Mouse (Mus musculus) thymus, adult 18-20 months (tissue): ENCODE data around the gene Cdc6.
"Not testable (repeated sequence)": the region's sequence is repeated elsewhere in the genome, so short reads cannot be mapped to it uniquely, and the experiment has no call there.

Experiments
- DNase-seq, 2 experiments: peaks; one replicate each; pipeline ENCODE4 v3.0.0; 2022; ENCODE audit warnings: mixed read lengths in 2 of 2

The Cdc6 gene

GRCm38 (mm10) chr11:98932293-98933091 lies 24.9 kb downstream of the Cdc6 start:
- no peak for DNase-seq

GRCm38 (mm10) chr11:98933151-98933550 lies 25.6 kb downstream of the Cdc6 start:
- peak in 1 of 2 experiments; percentile 54 for DNase-seq

GRCm38 (mm10) chr11:98933847-98934246 lies 26.2 kb downstream of the Cdc6 start:
- DNase-seq: not testable (repeated sequence)

DNA sequence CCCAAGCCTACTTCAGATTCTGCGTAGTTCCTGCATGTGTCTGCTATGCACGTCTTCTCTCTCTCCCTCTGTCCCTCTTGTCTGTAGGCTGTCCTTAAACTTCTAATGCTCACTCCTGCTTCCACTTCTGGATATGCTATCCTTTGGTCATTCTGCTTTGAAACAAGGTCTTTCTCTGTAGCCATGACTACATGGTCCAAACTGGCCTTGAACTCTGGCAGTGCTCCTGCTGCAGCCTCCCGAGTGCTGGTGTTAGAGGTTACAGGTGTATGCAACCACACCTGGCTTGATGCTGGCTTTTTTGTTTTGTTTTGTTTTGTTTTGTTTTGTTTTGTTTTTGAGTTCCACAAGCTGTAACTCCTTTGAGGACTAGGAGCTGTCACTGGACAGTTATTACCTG lies 26.8 kb downstream of the Cdc6 start:
- no peak for DNase-seq

- no peak for DNase-seq
Measured at GRCm38 (mm10) chr11:98935123-98935522, 27.5 kb downstream of the Cdc6 start.

DNA sequence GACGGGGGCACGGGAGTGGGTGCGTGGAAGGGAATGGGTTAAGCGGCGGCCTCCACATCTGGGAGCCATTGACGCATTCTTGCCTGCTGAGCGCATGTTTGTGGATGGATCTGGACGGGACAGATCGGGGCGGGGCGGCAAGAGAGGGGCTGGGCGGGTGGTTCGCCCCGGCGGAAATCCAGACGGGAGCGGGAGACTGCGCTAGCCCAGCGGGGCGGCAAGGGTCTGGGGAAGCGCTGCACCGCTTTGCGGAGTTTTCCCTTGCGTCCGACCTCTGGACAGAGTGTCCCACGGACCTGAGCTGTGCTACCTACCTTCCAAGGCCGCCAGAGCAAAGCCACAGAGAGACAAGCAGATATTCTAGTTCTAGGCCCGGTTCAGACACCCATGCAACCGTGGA lies 28.6 kb downstream of the Cdc6 start:
- DNase-seq: no peak

DNA sequence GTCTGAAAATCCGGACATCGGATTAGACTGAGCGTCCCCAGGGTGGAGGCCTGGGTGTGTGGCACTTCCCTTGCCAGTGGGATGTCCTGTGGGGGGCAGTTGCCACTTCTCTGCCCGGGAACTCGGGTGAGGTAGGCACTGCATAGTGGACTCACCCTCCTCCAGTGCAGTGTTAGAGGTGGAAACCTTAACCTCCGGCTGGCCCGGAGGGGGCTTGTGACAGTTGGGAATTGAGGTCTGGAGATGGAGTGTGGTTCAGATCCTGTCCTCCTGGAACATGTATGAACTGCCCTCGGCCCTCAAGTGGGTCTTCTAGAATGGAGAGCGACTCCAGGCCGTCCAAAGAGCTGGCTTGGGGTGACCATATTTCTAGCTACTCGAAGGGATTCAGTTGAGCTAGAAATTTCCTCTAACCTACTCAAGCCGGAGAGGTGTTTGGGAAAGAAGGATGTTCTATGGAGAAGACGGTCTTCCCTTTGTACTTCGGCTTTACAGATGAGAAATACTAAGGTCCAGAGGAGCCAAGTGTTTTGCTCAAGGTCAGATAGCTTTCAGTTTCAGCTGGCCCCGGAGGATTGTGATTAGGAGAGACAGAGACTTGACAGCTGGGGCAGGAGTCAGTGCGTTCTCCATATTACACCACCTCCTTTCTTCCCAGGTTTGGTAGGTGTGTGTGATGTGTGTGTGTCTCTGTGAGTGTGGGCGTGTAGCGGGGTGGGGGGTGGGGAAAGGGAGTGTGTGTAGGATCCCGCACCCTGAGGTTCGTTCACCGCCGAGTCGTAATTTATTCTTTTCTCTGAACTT lies 29.2 kb downstream of the Cdc6 start:
- DNase-seq: no peak

DNA sequence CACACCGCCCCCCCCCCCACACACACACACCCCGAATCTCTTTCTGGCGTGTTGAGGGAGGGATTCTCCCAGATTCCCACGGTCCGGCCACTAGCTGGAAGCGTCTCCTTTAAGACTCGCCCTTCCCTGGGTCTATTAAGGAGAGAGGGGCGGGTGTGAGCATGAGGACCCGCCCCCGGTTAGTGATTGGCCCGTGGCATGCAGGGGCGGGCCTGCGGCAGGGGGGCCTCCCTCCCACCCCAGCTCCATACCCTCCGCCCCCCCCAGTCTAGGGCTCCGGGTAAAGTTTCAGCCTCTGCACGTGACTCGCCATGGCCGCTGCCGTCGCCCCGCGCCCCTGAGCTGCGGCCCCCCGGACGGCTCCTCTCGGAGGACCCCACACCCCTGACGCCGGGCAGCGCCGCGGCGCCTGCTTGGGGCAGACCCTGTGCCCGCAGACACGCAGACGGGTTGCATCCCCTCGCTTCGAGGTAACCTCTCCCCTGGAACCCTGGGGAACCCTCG lies 29.9 kb downstream of the Cdc6 start:
- peak; percentile 80 to 83 for DNase-seq

DNA sequence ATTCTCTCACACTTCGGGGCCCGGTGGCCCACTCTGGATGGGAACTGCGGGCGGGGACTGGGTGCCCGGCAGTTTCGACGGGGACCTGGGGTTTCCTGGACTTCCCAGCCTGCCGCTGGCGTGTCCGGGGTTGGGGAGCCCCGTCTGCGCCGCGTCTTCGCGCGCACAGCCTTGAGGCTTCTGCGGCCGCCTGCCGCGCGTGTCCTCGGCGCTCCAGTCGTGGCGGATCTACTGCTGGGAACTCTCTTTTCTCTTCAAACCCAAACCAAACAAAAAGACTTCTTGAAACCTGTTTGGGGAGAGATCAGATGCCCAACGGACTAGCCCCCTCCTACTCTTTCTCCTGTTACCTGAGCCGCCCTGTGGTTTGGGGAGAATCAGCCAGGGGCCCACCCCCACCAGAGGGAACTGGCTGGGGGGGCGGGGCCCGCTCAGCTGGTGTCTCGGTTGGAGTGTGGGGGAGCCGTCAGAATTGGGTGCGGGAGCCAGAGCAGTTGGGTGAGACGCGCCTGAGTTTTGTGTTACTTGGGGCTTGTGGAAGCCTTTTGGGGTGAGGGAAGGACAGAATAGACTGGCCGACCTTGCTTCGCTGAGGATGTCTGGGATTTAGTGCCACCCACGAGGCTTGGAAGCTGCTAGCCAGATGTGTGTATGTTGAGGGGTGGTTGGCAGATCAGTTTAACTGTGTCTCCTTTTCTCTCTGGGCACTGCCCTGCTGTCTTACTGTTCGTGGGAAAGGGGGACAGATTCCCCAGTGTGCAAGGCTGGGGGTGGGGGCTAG lies 30.5 kb downstream of the Cdc6 start:
- DNase-seq: peak; percentile 62 to 72

- no peak for DNase-seq
Measured at GRCm38 (mm10) chr11:98938701-98939083, 31.1 kb downstream of the Cdc6 start.

- DNase-seq: peak; percentile 57 to 80
Measured at GRCm38 (mm10) chr11:98939084-98939952, 31.7 kb downstream of the Cdc6 start.

DNA sequence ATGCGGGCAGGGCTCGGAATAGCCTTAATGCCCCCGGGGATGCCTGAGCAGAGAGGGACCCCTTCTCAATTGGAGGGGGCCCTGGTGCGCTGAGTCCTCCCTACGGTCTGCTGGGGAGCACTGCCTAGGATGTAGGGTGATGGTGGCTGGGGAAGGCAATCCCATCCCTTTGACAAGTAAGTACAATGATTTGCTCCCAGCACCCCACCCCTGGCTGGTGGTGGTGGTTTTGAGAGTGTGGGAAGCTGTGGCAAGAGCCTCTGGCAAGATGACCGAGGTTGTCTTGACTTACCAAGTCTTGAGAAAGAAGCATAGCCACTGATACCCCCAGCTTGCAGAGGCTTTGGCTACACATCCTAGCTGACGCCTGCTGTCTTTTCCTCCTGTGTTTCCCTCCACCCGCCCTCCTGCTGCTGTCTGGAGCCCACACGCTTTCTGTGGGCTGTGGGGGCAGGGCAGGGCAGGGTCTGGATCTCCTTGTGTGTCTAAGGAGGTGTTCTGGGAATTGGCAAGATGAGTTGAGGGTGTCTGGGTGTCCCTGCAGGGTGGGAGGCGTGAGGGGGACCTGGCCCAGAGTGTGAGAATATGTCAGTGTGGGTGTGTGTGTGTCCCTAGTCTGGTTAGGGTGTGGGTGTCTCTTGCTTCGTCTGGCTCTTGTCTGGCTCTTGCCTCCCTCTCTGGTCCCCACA lies 32.5 kb downstream of the Cdc6 start:
- peak in 1 of 2 experiments; percentile 47 for DNase-seq

DNA sequence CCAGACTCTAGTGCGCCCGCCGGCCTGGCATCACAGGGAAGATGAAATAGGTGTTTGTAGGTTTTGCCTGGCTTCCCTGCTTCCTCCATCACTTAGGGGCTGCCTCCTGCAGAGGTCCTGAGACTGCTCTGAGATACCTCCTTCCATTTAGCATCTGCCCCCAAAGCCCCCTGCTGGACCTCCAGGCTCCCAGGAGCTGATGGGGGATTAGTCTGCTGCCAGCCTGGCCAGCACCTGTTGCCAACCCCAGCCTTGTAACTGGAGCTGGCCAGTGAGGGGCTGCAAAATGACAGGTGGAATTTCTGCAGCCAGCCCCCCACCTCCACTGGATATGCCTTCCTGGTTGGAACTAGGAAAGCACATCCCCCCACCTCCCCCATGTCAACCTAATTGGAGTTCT lies 33.2 kb downstream of the Cdc6 start:
- no peak for DNase-seq

DNA sequence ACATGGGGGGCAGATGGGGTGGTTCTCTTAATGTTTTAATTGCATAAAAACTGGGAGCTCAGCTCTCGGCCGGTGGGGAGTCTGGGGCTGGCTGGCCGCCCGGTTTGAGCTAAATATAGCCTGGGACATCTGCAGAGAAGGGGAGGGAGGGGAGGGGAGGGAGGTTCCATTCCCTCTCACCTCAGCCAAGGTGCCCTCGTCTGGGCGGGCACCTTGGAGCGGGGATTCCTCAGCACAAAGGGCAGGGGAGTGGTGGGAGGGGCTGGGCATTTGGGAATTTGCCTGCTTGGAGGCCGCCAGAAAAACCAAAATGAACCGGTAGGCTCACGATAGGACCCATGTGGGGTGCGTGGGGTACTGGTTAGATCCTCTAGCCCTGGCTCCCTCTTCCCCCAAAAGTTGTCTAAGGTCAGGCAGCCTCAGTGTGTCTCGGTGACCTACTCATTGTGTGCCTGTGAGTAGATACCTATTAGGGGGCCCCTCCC lies 33.8 kb downstream of the Cdc6 start:
- no peak for DNase-seq

GRCm38 (mm10) chr11:98941826-98942550 lies 34.4 kb downstream of the Cdc6 start:
- peak; percentile 80 to 92 for DNase-seq

- no peak for DNase-seq
Measured at GRCm38 (mm10) chr11:98942555-98942922, 34.9 kb downstream of the Cdc6 start.

DNA sequence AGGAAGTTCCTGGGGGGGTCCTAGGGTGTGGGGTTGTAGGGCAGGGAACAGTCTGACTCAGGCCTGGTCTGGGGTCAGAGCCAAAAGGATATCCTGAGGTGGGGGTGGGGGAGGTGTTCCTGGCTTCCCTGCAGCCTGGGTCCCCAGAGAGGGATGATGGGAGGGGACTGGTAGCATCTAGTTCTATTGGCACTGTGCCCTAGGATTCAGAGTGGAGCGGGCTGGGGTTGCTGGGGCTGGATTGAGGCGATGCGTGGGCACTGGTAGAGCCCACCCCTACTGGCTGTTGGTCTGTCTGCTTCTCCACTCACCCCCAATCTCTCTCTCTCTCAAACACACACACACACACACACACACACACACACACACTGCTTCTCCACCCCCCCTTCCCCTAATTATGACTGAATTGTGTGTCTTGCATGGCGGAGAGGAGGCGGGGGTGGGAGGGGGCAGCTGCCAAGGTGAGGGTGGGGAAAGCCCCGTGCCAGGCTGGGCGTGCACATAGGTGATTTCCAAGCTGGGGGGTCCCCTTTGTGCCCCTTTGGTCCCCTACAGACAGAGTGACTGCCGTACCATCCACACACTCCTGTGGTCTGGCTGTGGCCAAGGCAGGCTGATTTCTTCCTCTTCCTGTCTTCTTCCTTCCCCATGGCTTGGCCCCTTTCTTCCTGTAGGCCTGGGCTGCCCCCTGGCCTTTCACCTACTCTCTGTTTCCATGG lies 35.5 kb downstream of the Cdc6 start:
- DNase-seq: peak in 1 of 2 experiments; percentile 58

DNA sequence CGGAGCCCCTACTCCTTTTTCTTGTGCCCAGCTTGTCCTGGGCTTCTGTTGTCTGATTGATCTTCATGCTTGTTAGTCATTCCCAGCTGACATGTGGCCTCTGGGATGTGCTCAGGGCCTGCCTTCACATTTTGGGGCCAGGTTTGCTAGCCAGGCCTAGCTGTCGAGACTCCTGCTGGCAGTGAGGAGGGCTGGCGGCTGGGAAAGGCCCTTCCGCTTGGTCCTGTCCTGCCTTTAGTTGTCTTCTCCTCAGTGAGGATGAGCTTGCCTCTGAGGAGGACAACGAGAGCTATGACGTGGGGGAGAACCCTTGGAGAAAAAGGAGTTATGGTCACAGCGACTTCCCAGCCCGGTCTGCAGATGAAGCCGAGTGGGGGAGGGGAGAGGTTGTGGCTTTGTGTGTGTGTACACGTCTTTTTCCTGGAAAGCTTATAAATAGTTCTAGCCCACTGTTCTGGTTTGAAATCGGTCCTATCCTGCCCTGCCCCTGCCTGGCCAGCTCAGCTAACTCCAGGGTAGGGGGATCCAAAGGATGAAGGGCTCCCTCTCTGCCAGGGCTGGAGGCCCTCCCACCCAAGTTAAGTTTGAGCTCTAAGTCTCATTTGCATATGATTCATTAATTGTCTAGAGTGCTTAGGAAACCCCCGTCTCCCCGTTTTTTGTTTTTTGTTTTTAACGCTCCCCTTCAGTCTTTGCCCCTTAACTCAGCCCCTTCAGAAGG lies 36.3 kb downstream of the Cdc6 start:
- no peak for DNase-seq
